Mouse (Mus musculus) MEL (cell line): Measurements from ENCODE around the gene Ccng2. TPM values are rescaled to one million over a fixed set of nuclear protein-coding genes. Genes with fewer than 3 reads are reported as not detected.

Source experiments
- DNase-seq: peaks from one replicate; pipeline ENCODE4 v3.0.0; 2011; ENCODE audit warnings: low read depth, low spot score
- H3K27ac ChIP-seq: 2 replicates; pipeline ENCODE4 v1.5.1; 2012; ENCODE audit warnings: low read depth, mild to moderate bottlenecking, control low read depth, low read length, moderate library complexity; ENCODE audit not compliant: control insufficient read depth
- H3K27me3 ChIP-seq, 2 experiments: fragments of 150-350 bp in 1 of 2; sonication (generic) in 1 of 2; 2 replicates each; pipeline ENCODE4 v1.6.1; 2012; ENCODE audit warnings: low read length in 2 of 2, mild to moderate bottlenecking in 2 of 2, improper control_type of control experiment in 1 of 2, moderate library complexity in 1 of 2; ENCODE audit not compliant: insufficient read depth in 2 of 2, control insufficient read depth in 1 of 2
- H3K36me3 ChIP-seq, 2 experiments: 2 replicates each; pipeline ENCODE4 v1.6.1; 2012 to 2014; ENCODE audit warnings: low read length in 2 of 2, improper control_type of control experiment in 1 of 2, inconsistent platforms in 1 of 2, mild to moderate bottlenecking in 1 of 2; ENCODE audit not compliant: insufficient read depth in 2 of 2, control insufficient read depth in 1 of 2
- H3K4me1 ChIP-seq, 2 experiments: fragments of 150-350 bp in 1 of 2; sonication (generic) in 1 of 2; 2 replicates each; pipeline ENCODE4 v1.6.1; 2012; ENCODE audit warnings: low read length in 2 of 2, improper control_type of control experiment in 1 of 2, mild to moderate bottlenecking in 1 of 2; ENCODE audit not compliant: insufficient read depth in 2 of 2, control insufficient read depth in 1 of 2
- H3K4me3 ChIP-seq, 2 experiments: fragments of 150-350 bp in 1 of 2; sonication (generic) in 1 of 2; 2 replicates each; pipeline ENCODE4 v1.5.1; 2012; ENCODE audit warnings: low read depth in 2 of 2, low read length in 2 of 2, mild to moderate bottlenecking in 2 of 2, moderate library complexity in 2 of 2, control low read depth in 1 of 2, improper control_type of control experiment in 1 of 2; ENCODE audit not compliant: control insufficient read depth in 1 of 2, insufficient read depth in 1 of 2
- H3K79me2 ChIP-seq: 2 replicates; pipeline ENCODE4 v1.6.1; 2012; ENCODE audit warnings: mild to moderate bottlenecking, low read length, moderate library complexity; ENCODE audit not compliant: control insufficient read depth, poor library complexity, insufficient read depth
- H3K9ac ChIP-seq: 2 replicates; pipeline ENCODE4 v1.6.1; 2012; ENCODE audit warnings: low read depth, mild to moderate bottlenecking, control low read depth, low read length, moderate library complexity; ENCODE audit not compliant: control insufficient read depth, poor library complexity, severe bottlenecking
- H3K9me3 ChIP-seq: fragments of 150-350 bp; sonication (generic); replicated peaks from 2 replicates; pipeline ENCODE4 v1.6.1; 2012; ENCODE audit warnings: mild to moderate bottlenecking, low read length, improper control_type of control experiment, moderate library complexity; ENCODE audit not compliant: insufficient read depth
- CHD1 ChIP-seq: IDR thresholded peaks from 2 replicates; pipeline ENCODE4 v1.6.1; 2012; ENCODE audit warnings: low read depth, mild to moderate bottlenecking, inconsistent platforms, low read length, improper control_type of control experiment
- CHD2 ChIP-seq: IDR thresholded peaks from 2 replicates; pipeline ENCODE4 v1.6.1; 2011; ENCODE audit warnings: low read length, improper control_type of control experiment
- CTCF ChIP-seq, 3 experiments: IDR thresholded peaks in 2 of 3; conservative IDR thresholded peaks in 1 of 3; 2 replicates each; pipeline ENCODE4 v1.5.1; 2011 to 2012; ENCODE audit warnings: low read length in 3 of 3, low read depth in 2 of 3, mild to moderate bottlenecking in 2 of 3, improper control_type of control experiment in 1 of 3, inconsistent platforms in 1 of 3, mixed read lengths in 1 of 3, moderate library complexity in 1 of 3; ENCODE audit not compliant: control insufficient read depth in 1 of 3, insufficient read depth in 1 of 3, poor library complexity in 1 of 3, severe bottlenecking in 1 of 3
- E2F4 ChIP-seq: IDR thresholded peaks from 2 replicates; pipeline ENCODE4 v1.6.1; 2011; ENCODE audit warnings: low read depth, low read length, improper control_type of control experiment, borderline replicate concordance
- ELF1 ChIP-seq: IDR thresholded peaks from 2 replicates; pipeline ENCODE4 v1.6.1; 2014; ENCODE audit warnings: low read depth, mild to moderate bottlenecking, inconsistent platforms, low read length, improper control_type of control experiment, moderate library complexity
- EP300 ChIP-seq, 2 experiments: IDR thresholded peaks; 2 replicates each; pipeline ENCODE4 v1.6.1; 2011; ENCODE audit warnings: improper control_type of control experiment in 2 of 2, low read length in 2 of 2, low read depth in 1 of 2, mild to moderate bottlenecking in 1 of 2
- ETS1 ChIP-seq: IDR thresholded peaks from 2 replicates; pipeline ENCODE4 v1.6.1; 2012; ENCODE audit warnings: low read depth, mild to moderate bottlenecking, inconsistent platforms, low read length, improper control_type of control experiment, moderate library complexity
- GABPA ChIP-seq: IDR thresholded peaks from 2 replicates; pipeline ENCODE4 v1.6.1; 2012; ENCODE audit warnings: low read depth, mild to moderate bottlenecking, inconsistent platforms, low read length, improper control_type of control experiment, moderate library complexity
- GATA1 ChIP-seq: IDR thresholded peaks from 2 replicates; pipeline ENCODE4 v1.6.1; 2011; ENCODE audit warnings: low read depth, low read length, improper control_type of control experiment
- JUND ChIP-seq: IDR thresholded peaks from 2 replicates; pipeline ENCODE4 v1.6.1; 2011; ENCODE audit warnings: low read depth, mild to moderate bottlenecking, improper control_type of control experiment, low read length
- KAT2A ChIP-seq: conservative IDR thresholded peaks from 2 replicates; pipeline ENCODE4 v1.6.1; 2012; ENCODE audit warnings: low read depth, low read length, improper control_type of control experiment, inconsistent platforms
- MAX ChIP-seq: IDR thresholded peaks from 2 replicates; pipeline ENCODE4 v1.6.1; 2011; ENCODE audit warnings: low read length, improper control_type of control experiment
- MAZ ChIP-seq: IDR thresholded peaks from 2 replicates; pipeline ENCODE4 v1.6.1; 2012; ENCODE audit warnings: low read depth, mild to moderate bottlenecking, inconsistent platforms, low read length, improper control_type of control experiment
- MXI1 ChIP-seq: IDR thresholded peaks from 2 replicates; pipeline ENCODE4 v1.6.1; 2011; ENCODE audit warnings: mild to moderate bottlenecking, low read depth, low read length, improper control_type of control experiment
- MYB ChIP-seq: IDR thresholded peaks from 2 replicates; pipeline ENCODE4 v1.6.1; 2011; ENCODE audit warnings: mild to moderate bottlenecking, low read depth, low read length, improper control_type of control experiment
- MYC ChIP-seq: IDR thresholded peaks from 2 replicates; pipeline ENCODE4 v1.6.1; 2011; ENCODE audit warnings: low read depth, mild to moderate bottlenecking, low read length, improper control_type of control experiment, moderate library complexity
- NELFE ChIP-seq: IDR thresholded peaks from 2 replicates; pipeline ENCODE4 v1.6.1; 2011; ENCODE audit warnings: low read depth, low read length, improper control_type of control experiment
- NRF1 ChIP-seq: IDR thresholded peaks from 2 replicates; pipeline ENCODE4 v1.6.1; 2014; ENCODE audit warnings: low read depth, mild to moderate bottlenecking, inconsistent platforms, low read length, improper control_type of control experiment, moderate library complexity; ENCODE audit not compliant: poor library complexity, insufficient read depth, severe bottlenecking
- POLR2A ChIP-seq, 2 experiments: IDR thresholded peaks; 2 replicates each; pipeline ENCODE4 v1.6.1; 2011 to 2012; ENCODE audit warnings: low read length in 2 of 2, mild to moderate bottlenecking in 2 of 2, control low read depth in 1 of 2, improper control_type of control experiment in 1 of 2, low read depth in 1 of 2, moderate library complexity in 1 of 2; ENCODE audit not compliant: control insufficient read depth in 1 of 2, insufficient read depth in 1 of 2, poor library complexity in 1 of 2
- POLR2AphosphoS2 ChIP-seq: IDR thresholded peaks from 2 replicates; pipeline ENCODE4 v1.6.1; 2011; ENCODE audit warnings: low read length, improper control_type of control experiment
- RAD21 ChIP-seq: IDR thresholded peaks from 2 replicates; pipeline ENCODE4 v1.6.1; 2011; ENCODE audit warnings: mild to moderate bottlenecking, low read depth, low read length, improper control_type of control experiment
- SMC3 ChIP-seq: IDR thresholded peaks from 2 replicates; pipeline ENCODE4 v1.6.1; 2011; ENCODE audit warnings: low read depth, low read length, improper control_type of control experiment
- TAL1 ChIP-seq: IDR thresholded peaks from 2 replicates; pipeline ENCODE4 v1.6.1; 2012; ENCODE audit warnings: mild to moderate bottlenecking, inconsistent platforms, low read length, moderate library complexity, mixed read lengths
- TBP ChIP-seq: IDR thresholded peaks from 2 replicates; pipeline ENCODE4 v1.8.0; 2011; ENCODE audit warnings: low read depth, low read length, improper control_type of control experiment
- TCF12 ChIP-seq: IDR thresholded peaks from 2 replicates; pipeline ENCODE4 v1.6.1; 2014; ENCODE audit warnings: low read depth, mild to moderate bottlenecking, inconsistent platforms, low read length, improper control_type of control experiment, moderate library complexity
- UBTF ChIP-seq: IDR thresholded peaks from 2 replicates; pipeline ENCODE4 v1.6.1; 2012; ENCODE audit warnings: low read depth, mild to moderate bottlenecking, inconsistent platforms, low read length, improper control_type of control experiment, moderate library complexity, borderline replicate concordance; ENCODE audit not compliant: insufficient read depth
- USF1 ChIP-seq: IDR thresholded peaks from 2 replicates; pipeline ENCODE4 v1.6.1; 2014; ENCODE audit warnings: low read depth, mild to moderate bottlenecking, inconsistent platforms, low read length, improper control_type of control experiment, moderate library complexity
- USF2 ChIP-seq, 2 experiments: IDR thresholded peaks; 2 replicates each; pipeline ENCODE4 v1.6.1; 2011 to 2012; ENCODE audit warnings: improper control_type of control experiment in 2 of 2, low read length in 2 of 2, borderline replicate concordance in 1 of 2, inconsistent platforms in 1 of 2, low read depth in 1 of 2, mild to moderate bottlenecking in 1 of 2; ENCODE audit not compliant: insufficient read depth in 1 of 2
- ZKSCAN1 ChIP-seq: IDR thresholded peaks from 2 replicates; pipeline ENCODE4 v1.6.1; 2012; ENCODE audit warnings: low read depth, mild to moderate bottlenecking, inconsistent platforms, low read length, improper control_type of control experiment, moderate library complexity
- ZMIZ1 ChIP-seq: IDR thresholded peaks from 2 replicates; pipeline ENCODE4 v1.6.1; 2012; ENCODE audit warnings: low read depth, mild to moderate bottlenecking, inconsistent platforms, low read length, improper control_type of control experiment, moderate library complexity
- ZNF384 ChIP-seq: IDR thresholded peaks from 2 replicates; pipeline ENCODE4 v1.6.1; 2012; ENCODE audit warnings: low read depth, mild to moderate bottlenecking, inconsistent platforms, low read length, improper control_type of control experiment
- polyA plus RNA-seq, 2 experiments: library from polyadenylated mRNA; stranded (reverse) in 1 of 2; unstranded in 1 of 2; fragments of >175 nt in 1 of 2; fragments of >200 nt in 1 of 2; gene quantifications; 2 replicates each; pipeline versions ENCODE4 v1.2.1 to v1.2.4; 2012; ENCODE audit warnings: low replicate concordance in 2 of 2, low read depth in 1 of 2; ENCODE audit not compliant: insufficient read length in 2 of 2, insufficient read depth in 1 of 2, missing spikeins in 1 of 2
- total RNA-seq: library from RNA; depleted of rRNA; stranded (reverse); fragments of 300-350 nt; gene quantifications from 2 replicates; pipeline ENCODE4 v1.2.3, GENCODE M21; 2012

Ccng2 gene
- total and polyA plus RNA-seq, 3 experiments = 1.0 to 3.7 TPM; not detected in 1

GRCm38 (mm10) chr5:93288553-93288952 is 21.5 kb downstream of the Ccng2 start:
- Histone ChIP-seq H3K9me3 (no peaks in the 10 kb centered on the region), H3K27ac (no peak overlapping the region), H3K79me2 (no peaks in the 10 kb centered on the region), H3K4me1 (peaks cover 6 to 26% of the 10 kb centered on the region in 2 experiments), H3K27me3 (peaks cover 0 to 1% of the 10 kb centered on the region in 2 experiments; a peak in 1 of 4 replicates), H3K36me3 (peaks cover 0 to 17% of the 10 kb centered on the region in 2 experiments; a peak in 2 of 4 replicates), H3K9ac (no peak overlapping the region), H3K4me3 (no peak overlapping the region)
- TF ChIP-seq EP300 (IDR thresholded peaks at IDR 0.05; ENCODE audit: low read depth in 1 of 2, low read length in 2 of 2) (0 out of 4 replicates have a peak, but pooled peaks of 1 of the 2 experiments have one; percentile 30), MYB (no peak), POLR2AphosphoS2 (no peak), GABPA (no peak), ETS1 (0 out of 2 replicates have a peak, but pooled peaks have one; percentile 9), MXI1 (0 out of 2 replicates have a peak, but pooled peaks have one; percentile 39), MAX (no peak)
- DNase-seq = peak; percentile 53

- Histone ChIP-seq H3K4me3 (no peak overlapping the region), H3K79me2 (no peaks in the 10 kb centered on the region), H3K9me3 (no peaks in the 10 kb centered on the region), H3K36me3 (peaks cover 0 to 17% of the 10 kb centered on the region in 2 experiments; a peak in 2 of 4 replicates), H3K27ac (no peak overlapping the region), H3K9ac (no peak overlapping the region), H3K4me1 (peaks cover 6 to 26% of the 10 kb centered on the region in 2 experiments), H3K27me3 (peaks cover 0 to 1% of the 10 kb centered on the region in 2 experiments; a peak in 1 of 4 replicates)
- peak; percentile 62 for DNase-seq
- TF ChIP-seq ZKSCAN1 = no peak
- TF ChIP-seq KAT2A = no peak
- no peak for TF ChIP-seq USF2 (IDR thresholded peaks at IDR 0.05; ENCODE audit: borderline replicate concordance in 1 of 2, insufficient read depth in 1 of 2, low read depth in 1 of 2, low read length in 2 of 2)
- TF ChIP-seq UBTF = no peak
- no peak for TF ChIP-seq ZMIZ1
- no peak for TF ChIP-seq E2F4
- peak; percentile 79 for TF ChIP-seq USF1
- TF ChIP-seq MAZ = no peak
- TF ChIP-seq TAL1 = peak; percentile 82
- TF ChIP-seq MAX = no peak
- no peak for TF ChIP-seq MYC
- TF ChIP-seq RAD21 = no peak
- TF ChIP-seq TCF12 = peak; percentile 90
- no peak for TF ChIP-seq NRF1
- no peak for TF ChIP-seq POLR2AphosphoS2
- no peak for TF ChIP-seq POLR2A (IDR thresholded peaks at IDR 0.05; ENCODE audit: control insufficient read depth in 1 of 2, insufficient read depth in 1 of 2, low read depth in 1 of 2, low read length in 2 of 2, poor library complexity in 1 of 2)
- TF ChIP-seq JUND = no peak
- TF ChIP-seq CHD2 = no peak
- TF ChIP-seq CHD1 = no peak
- TF ChIP-seq NELFE = no peak
- TF ChIP-seq MYB = 0 out of 2 replicates have a peak, but pooled peaks have one; percentile 53
- TF ChIP-seq EP300 (IDR thresholded peaks at IDR 0.05; ENCODE audit: low read depth in 1 of 2, low read length in 2 of 2) = peak; percentile 86 to 91
- no peak for TF ChIP-seq SMC3
- no peak for TF ChIP-seq ZNF384
- no peak for TF ChIP-seq ELF1
- TF ChIP-seq GATA1 = peak; percentile 90
- no peak for TF ChIP-seq CTCF (IDR thresholded peaks at IDR 0.05 in 2 of 3, conservative IDR thresholded peaks at IDR 0.05 in 1 of 3; ENCODE audit: control insufficient read depth in 1 of 3, insufficient read depth in 1 of 3, low read depth in 2 of 3, low read length in 3 of 3, poor library complexity in 1 of 3, severe bottlenecking in 1 of 3)
- TF ChIP-seq ETS1 = peak; percentile 69
- TF ChIP-seq TBP = no peak
Measured at GRCm38 (mm10) chr5:93290282-93290681, 23.2 kb downstream of the Ccng2 start.
